Mouse (Mus musculus) urinary bladder, postnatal 25 days (tissue): Measurements from ENCODE around the gene Htra1.

Experiments used
- DNase-seq: peaks from one replicate; pipeline ENCODE4 v3.0.0; 2022; ENCODE audit warnings: low spot score

The Htra1 gene

GRCm38 (mm10) chr7:130966876-130967275 lies 31.0 kb downstream of the Htra1 start:
- DNase-seq, result no peak

- DNase-seq, result no peak
Observed at GRCm38 (mm10) chr7:130967901-130968300, 32.0 kb downstream of the Htra1 start.

- DNase-seq, result no peak
Observed at GRCm38 (mm10) chr7:130968537-130968936, 32.6 kb downstream of the Htra1 start.

- DNase-seq, result no peak
Observed at GRCm38 (mm10) chr7:130969076-130969475, 33.2 kb downstream of the Htra1 start.

GRCm38 (mm10) chr7:130969507-130969906 lies 33.6 kb downstream of the Htra1 start:
- DNase-seq, result no peak

GRCm38 (mm10) chr7:130972767-130973166 lies 36.9 kb downstream of the Htra1 start:
- DNase-seq, result no peak

GRCm38 (mm10) chr7:130976305-130976935 lies 40.5 kb downstream of the Htra1 start:
- no peak for DNase-seq

- DNase-seq, result peak; percentile 81
Observed at GRCm38 (mm10) chr7:130977794-130978521, 42.0 kb downstream of the Htra1 start.

GRCm38 (mm10) chr7:130978545-130978944 lies 42.6 kb downstream of the Htra1 start:
- DNase-seq, result no peak

GRCm38 (mm10) chr7:130980130-130980529 lies 44.2 kb downstream of the Htra1 start:
- peak; percentile 41 for DNase-seq

GRCm38 (mm10) chr7:130982371-130982770 lies 46.5 kb downstream of the Htra1 start:
- peak; percentile 32 for DNase-seq

GRCm38 (mm10) chr7:130982881-130983280 lies 47.0 kb downstream of the Htra1 start:
- no peak for DNase-seq

- no peak for DNase-seq
Observed at GRCm38 (mm10) chr7:130984294-130984693, 48.4 kb downstream of the Htra1 start.

GRCm38 (mm10) chr7:130985193-130985592 lies 49.3 kb downstream of the Htra1 start:
- DNase-seq, result no peak

GRCm38 (mm10) chr7:130985716-130986115 lies 49.8 kb downstream of the Htra1 start:
- DNase-seq, result no peak

- DNase-seq, result no peak
Observed at GRCm38 (mm10) chr7:130988146-130988545, 52.2 kb downstream of the Htra1 start.

GRCm38 (mm10) chr7:130989371-130989770 lies 53.5 kb downstream of the Htra1 start:
- no peak for DNase-seq

GRCm38 (mm10) chr7:130991174-130991789 lies 55.4 kb downstream of the Htra1 start:
- DNase-seq, result no peak

- no peak for DNase-seq
Observed at GRCm38 (mm10) chr7:130993907-130994306, 58.0 kb downstream of the Htra1 start.

- no peak for DNase-seq
Observed at GRCm38 (mm10) chr7:131001976-131002726, 66.2 kb downstream of the Htra1 start.

GRCm38 (mm10) chr7:131004071-131004470 lies 68.2 kb downstream of the Htra1 start:
- DNase-seq, result no peak

GRCm38 (mm10) chr7:131007221-131007620 lies 71.3 kb downstream of the Htra1 start:
- no peak for DNase-seq
